Mouse (Mus musculus) adrenal gland, adult 2 months (tissue): ENCODE data around the gene Phkg1. TPM values are rescaled to one million over a fixed set of nuclear protein-coding genes. Genes with fewer than 3 reads are reported as not detected.
"Not testable (repeated sequence)": the region's sequence is repeated elsewhere in the genome, so short reads cannot be mapped to it uniquely, and the experiment has no call there.

ENCODE experiments used
- DNase-seq: peaks from one replicate; pipeline ENCODE4 v3.0.0; 2021
- polyA plus RNA-seq: library from polyadenylated mRNA; depleted of rRNA; stranded (reverse); fragments of >200 nt; gene quantifications from 2 replicates; pipeline ENCODE4 v1.2.3, GENCODE M21; 2012
- total RNA-seq, 2 experiments: library from RNA; stranded (reverse); gene quantifications; 2 replicates each; pipeline ENCODE4 v1.2.3; 2021

Gene Phkg1
- total and polyA plus RNA-seq, 3 experiments, result 1.2 to 3.9 (median 1.4) TPM

DNA sequence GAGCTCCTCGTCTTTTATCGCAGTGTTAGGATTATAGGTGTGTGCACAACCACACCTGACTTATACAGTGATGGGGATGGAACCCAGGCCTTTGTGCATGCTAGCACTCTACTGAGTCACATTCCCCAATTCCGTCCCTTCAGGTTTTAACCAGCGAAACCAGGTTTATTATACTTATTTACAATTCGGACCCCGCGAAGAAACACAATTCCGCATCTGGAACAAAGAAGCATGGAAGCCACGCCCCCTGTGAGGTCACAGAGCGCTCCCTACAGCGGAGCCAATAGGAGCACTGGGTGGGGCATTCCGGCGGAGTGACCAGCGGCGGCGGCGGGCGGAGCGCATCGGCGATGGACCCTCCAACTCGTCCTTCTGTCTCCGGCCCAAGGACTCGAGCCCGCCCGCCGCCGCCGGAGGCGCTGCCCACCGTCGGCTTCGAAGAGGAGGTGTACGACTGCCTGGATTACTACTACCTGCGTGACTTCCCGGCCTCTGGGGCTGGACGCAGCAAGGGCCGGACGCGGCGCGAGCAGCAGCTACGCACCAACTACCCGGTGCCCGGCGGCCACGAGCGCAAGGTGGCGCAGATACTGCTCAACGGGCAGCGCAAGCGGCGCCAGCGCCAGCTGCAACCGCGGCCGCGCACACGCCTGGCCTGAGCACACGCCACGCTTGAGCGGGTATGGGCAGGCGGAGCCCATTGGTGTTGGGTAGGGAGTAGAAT lies 10.1 kb upstream of the Phkg1 start, which contains the start of gene Nupr1l:
Gene Nupr1l (plus strand): TSS at position 299 of the 724 bp plus-strand sequence.
- DNase-seq, result peak; percentile 94

DNA sequence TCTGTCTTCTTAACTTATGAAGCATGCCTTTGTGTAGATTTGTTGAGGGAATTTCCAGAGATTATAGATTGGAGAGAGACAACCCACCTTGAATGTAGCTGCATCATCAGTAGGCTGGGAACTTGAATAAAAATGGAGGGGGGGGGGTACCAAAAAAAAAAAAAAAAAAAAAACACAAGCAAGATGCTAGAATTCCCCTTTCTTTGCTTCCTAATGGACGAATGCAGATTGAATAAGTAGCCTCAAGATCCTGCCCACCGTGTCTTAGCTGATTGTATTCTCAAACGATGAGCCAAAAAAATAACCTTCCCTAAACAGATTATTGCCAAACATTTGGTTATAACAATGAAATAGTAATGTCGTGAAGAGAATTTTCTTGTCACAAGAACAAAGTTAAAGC lies 9.4 kb upstream of the Phkg1 start:
- no peak for DNase-seq

DNA sequence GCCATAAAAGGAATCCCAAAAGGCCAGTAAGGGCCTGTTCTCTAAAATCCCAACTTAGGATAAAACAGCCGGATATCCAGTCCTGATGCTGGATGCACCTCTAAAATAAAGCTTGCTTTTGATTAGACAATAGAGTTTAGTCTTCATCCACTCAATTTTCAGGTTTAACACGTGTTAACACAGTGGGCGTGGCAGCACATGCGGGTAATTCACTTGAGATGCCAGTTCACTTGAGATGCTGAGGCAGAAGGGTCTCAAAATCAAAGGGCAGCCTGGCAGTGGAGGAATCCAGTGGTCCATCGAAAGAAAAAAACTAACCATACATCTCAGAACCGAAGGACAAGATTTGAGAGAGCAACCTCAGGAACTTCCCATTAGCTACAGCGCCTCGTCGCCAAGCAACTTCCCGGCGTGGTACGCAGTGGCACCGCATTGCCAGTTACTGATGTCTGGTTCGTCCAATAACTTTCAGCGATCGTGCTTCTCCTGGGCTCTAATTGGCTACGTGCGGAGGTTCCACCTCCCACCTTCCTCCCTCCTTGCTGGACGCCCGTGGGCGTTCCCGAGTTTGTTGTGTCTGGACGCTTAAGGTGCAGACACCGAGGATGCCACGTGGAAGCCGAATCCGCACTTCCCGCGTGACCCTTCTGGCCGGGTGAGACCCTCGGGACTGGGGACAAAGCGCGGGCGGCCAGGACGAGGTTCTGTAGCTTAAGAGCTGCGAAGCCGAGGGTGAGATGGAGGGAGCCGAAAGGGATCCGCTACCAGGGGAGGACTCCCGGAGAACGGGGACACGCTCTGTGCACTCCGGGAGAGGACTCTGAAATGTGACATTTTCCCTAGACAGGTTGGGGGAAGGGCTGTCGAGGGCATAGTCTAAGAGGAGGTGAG lies 2.9 kb downstream of the Phkg1 start, which contains the start of gene Zbed5:
Gene Zbed5 (plus strand): TSS at position 526 of the 891 bp plus-strand sequence.
- peak; percentile 92 for DNase-seq

DNA sequence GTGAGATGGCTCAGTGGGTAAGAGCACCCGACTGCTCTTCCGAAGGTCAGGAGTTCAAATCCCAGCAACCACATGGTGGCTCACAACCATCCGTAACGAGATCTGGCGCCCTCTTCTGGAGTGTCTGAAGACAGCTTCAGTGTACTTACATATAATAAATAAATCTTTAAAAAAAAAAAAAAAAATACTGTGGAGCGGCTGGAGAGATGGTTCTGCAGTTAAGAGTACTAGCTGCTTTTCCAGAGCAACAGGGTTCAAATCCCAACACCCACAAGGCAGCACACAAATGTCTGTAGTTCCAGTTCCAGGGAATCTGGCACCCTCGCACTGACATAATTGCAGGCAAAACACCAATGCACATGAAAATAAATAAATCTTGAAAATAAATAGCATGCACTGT lies 8.0 kb downstream of the Phkg1 start:
- not testable (repeated sequence) for DNase-seq

DNA sequence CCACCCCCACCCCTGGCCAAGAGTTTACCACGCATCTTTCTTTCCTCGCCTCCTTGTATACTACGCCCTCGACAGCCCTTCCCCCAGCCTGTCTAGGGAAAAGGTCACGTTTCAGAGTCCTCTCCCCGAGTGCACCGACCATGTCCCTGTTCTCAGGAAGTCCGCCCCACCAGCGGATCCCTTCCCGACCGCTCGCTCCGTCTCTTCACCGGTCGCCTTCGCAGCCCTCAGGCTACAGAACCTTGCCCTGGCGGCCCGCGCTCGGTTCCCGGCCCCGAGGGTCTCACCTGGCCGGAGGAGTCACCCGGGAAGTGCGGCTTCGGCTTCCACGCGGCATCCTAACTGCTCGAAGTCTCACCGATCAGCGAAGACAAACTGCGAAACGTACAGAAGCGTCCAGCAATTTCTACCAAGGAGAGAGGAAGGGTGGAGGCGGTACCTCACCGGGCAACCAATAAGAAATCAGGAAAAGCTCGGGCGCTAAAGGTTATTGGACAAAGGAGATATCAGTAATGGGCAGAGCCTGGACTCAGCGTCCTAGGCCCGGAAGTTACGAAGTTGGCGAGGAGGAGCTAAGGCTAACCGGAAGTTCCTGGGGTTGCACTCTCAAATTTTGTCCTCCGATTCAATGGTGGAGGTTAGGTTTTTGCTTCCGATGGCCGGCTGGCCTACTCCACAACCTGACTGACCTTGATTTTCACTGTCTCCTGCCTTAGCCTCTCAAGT lies 11.3 kb downstream of the Phkg1 start, which contains the start of gene Chchd2:
Gene Chchd2 (minus strand): TSS at position 560 of the 726 bp plus-strand sequence.
- DNase-seq, result peak; percentile 96

DNA sequence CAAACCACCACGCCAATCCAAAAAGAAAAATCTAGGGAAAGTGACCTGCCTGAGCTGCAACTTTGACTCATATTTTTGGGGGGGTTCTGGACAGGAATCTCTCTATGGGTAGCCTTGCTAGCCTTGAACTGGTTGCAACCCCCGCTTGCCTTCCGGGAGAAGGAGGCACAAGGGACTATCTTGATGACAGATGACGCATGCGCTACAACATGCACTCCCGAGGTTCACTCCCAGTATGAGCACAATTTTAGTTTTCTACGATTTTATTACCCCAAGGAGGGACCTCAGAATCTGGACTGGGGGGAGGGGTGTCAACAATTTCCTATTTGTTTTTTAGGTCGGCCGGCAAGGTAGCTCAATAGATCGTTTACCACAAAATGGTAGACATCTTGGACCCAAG lies 12.1 kb downstream of the Phkg1 start:
- peak; percentile 69 for DNase-seq

DNA sequence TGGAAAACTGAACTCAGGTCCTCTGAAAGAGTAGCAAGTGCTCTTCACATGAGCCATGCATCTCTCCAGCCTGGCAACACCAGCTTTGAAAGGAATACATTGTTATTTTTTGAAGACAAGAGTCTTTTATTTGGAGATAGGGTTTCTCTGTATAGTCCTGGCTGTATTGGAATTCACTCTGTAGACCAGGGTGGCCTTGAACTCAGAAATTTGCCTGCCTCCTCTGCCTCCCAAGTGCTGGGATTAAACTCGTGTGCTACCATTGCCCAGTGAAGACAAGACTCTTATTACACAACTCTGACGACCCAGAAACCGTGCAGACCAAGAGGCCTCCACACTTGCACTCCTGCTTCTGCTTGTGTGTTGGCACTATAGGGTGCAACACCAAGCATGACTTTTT lies 18.5 kb downstream of the Phkg1 start:
- no peak for DNase-seq

DNA sequence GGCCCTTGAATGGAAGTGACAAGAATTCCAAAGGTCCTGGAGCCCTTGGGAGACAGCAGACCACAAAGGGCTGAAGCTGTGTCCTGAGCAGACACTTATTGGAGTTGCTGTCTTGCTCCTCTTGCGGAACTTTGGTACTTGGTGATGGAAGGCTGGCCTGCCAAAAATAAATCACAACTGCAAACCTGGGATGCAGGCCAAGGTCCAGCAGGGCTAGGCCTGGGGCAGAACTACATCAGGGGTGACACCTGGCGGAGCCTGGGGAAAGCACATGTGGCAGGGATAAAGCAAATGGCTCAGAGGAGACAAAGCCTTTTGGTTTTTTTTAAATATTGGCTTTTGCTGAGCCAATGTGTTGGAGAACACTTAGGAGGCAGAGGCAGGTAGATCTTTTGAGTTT lies 19.4 kb downstream of the Phkg1 start:
- DNase-seq, result peak; percentile 92

DNA sequence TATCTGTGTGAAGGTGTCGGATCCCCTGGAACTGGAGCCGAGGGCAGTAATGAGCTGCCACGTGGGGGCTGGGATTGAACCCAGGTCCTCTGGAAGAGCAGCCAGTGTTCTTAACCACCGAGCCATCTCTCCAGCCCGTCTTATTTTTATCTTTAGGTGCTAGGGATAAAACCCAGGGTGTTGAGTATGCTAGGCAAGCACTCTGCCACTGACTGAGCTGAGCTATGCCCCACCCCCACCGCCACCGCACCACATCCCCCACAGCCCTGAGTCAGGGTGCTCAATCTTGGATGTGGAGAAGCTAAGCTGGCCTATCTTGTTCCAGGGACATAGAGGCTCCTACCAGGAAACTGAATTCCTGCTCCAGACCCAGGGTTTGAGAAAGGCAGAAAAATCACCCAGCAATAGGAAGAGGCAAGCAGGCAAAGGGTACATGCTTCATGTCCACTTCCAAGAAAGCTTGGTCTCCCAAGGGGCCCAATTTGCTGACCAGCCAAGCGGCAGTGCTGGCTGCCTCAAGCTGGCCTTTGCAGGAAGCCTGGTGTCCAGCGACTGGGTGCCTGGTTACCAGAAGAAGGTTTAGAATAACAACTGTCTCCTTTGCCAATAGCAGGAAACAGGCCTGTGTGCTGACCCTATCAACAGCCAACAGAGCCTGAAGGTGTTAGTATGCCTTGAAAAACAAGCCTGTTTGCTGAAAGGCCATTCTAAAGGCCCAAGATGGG lies 20.5 kb downstream of the Phkg1 start:
- DNase-seq, result peak; percentile 44

DNA sequence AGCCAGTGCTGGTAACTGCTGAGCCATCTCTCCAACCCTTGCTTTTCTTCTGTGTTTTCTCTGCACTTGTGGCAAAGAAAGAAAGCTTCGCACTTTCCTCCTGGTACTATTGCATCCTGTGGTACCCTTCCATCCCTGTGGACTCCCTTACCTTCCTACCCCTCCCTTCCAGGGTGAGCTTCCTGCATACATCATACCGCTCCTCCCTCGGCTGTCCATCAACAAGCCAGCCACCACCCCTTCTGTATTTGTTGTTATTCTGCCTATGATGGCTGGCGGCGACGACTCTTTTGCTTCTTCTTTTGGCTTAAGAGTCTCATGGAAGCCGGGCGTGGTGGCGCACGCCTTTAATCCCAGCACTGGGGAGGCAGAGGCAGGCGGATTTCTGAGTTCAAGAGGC lies 23.3 kb downstream of the Phkg1 start:
- DNase-seq, result no peak

DNA sequence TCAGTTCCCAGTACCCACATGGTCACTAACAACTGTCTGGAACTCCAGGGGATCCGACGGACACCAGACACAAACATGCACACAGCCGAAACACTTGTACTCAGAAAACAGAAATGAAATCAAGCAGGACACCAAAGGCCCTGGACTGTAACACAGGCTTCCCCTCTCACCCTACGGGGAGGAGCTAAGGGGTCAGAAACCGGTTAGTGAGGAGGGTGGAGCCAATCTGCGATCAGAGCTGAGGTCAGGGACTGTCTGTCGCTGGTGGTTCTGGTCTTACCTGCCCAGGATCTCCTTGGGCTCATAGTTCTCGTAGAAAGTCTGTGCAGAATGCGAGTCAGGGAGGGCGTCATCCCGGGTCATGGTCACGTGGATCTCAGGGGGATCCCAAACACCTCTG lies 24.4 kb downstream of the Phkg1 start:
- no peak for DNase-seq

DNA sequence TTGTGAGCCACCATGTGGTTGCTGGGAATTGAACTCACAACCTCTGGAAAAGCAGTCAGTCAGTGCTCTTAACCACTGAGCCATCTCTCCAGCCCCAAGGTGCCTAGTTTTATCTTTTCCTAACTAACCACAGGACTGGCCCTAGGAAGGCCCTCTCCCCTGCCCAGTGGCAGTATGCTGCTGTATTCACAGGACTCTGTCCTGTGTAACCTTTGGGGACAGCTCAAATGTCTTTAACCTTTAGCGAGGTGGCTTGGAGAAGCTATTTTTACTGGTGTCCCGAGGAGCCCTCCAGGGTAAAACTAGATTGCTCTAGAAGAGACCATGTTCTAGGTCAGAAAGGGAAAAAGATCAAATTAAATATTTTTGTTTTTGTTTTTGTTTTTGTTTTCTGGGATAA lies 27.1 kb downstream of the Phkg1 start:
- no peak for DNase-seq

DNA sequence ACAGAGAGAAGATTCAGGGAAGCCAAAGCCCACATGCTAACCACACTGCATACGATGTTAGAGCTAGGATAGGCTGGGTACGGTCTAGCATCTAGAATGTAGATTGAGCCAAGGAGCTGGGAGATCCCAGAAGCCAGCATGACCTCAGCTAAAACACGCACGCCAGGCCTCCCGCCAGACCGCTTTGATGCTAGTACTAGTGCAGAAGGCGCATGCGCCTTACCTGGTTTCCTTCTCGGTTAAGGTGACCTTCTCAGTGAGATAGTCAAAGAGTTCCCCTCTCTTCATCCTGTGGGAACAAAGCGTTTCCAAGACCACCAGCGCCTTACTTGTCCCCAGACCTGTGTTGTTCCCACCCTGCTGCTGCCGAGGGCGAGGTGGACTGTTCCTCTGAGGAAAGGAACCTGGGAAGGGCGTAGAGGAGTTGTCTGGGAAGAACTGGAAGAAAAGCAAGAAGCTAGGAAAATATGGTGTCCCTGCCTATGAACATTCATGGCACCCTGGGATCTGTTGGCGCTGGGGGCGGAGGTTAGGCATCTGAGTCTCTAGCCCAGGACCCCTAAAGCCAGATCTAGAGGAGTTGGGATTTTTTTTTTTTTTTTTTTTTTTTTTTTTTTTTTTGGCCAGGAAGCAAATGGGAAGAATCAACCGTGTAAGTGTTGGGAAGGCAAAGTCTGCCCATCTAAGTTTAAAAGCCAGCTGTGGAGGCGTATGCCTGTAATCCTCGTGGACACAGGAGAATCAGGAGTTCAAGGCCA lies 28.9 kb downstream of the Phkg1 start:
- no peak for DNase-seq

DNA sequence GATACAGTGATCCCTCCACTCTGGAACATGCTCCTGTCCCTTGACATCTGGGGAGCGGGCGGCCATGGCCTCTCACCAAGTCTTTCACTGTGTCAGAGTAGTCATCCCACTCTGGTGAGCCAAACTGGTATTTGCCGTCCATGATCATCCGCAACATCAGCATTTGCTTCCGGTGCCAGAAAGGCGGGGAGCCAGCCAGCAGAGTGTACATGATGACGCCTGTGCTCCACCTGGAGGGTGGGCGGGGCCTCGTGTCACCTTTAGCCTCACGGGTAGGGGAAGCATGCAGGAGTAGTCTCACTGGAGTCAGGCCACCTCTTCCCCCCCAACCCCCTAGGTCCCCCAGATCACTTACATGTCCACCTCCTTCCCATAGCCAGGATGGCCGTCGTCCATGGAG lies 32.5 kb downstream of the Phkg1 start:
- no peak for DNase-seq

DNA sequence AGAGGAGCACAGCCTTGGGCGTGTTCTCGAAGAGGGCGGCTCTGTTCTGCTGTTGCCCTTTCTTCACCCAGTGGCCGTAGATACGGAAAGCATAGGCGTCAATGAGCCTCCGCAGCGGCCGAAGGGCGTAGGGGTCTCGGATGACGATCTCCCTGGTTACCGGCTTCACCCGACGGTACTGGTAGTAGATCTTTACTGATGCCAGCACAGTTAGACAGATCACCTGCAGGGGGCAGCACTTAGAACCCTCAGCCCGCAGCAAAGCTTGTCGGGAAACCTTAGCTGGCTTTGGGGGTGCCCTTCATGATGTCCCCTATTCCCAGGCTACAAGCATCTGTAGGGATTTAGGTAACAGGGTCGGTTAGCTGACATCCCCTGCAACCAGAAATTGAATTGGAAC lies 33.9 kb downstream of the Phkg1 start:
- peak; percentile 54 for DNase-seq

DNA sequence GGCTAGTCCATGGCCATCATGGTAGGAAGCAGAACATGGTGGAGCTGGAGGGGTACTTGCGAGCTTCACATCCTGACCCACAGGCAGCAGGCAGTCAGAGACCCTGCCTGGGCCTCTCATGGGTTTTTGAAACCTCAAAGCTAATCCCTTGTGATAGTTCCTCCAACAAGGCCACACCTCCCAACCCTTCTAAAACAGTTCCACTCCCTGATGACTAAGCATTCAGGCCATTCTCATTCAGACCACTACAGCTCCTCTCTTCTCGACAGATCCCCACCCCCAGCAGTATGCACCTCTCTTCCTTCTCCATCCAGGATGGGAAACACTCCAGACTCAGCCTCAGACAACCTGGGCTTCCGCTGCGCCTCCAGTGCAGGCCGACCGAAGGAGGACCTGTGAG lies 36.0 kb downstream of the Phkg1 start:
- DNase-seq, result no peak

DNA sequence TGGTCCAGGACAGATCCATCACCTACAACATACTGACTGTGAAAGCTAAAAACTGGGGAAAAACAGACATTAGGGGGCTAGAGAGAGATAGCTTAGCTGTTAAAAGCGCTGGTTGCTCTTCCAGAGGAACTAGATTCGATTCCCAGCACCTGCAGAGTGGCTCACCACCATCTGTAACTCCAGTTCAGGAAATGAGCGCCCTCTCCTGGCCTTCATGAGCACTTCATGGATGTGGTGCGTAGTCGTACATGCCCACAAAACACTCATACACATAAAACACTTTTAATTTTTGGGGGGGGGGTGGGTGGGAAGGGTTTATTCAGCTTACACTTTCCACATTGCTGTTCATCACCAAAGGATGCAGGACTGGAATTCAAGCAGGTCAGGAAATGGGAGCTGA lies 41.9 kb downstream of the Phkg1 start:
- no peak for DNase-seq

DNA sequence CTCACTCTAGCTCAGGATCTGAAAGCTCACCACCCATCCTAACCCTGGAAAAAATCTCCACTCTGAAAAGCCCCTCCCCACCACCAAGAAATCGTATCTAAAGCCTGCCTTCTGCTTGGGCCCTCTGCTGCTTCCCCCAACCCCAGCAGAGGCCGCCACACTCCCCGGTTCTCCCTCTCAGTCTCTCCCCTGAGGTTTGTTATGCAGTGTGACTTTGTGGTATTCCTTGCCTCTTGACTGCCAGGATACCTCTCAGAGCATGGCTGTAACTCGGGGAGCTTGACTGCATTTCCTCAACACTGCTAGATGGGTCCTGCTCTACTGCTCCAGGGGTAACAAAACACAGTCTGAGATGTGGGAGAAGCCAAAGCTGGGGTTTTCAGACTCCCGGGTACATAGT lies 43.2 kb downstream of the Phkg1 start:
- DNase-seq, result no peak

DNA sequence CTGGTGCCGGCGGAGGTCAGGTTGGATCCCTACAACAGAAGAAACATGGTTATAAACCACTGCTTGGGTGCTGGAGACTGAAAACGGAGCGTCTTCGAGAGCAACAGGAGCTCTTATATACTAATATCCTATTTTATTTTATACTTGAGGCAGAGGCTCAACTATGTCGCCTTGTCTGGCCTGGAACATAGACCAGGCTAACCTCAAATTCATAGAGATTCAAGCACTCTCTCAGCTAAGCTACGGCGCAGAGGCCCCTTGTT lies 50.9 kb downstream of the Phkg1 start:
- DNase-seq, result no peak

DNA sequence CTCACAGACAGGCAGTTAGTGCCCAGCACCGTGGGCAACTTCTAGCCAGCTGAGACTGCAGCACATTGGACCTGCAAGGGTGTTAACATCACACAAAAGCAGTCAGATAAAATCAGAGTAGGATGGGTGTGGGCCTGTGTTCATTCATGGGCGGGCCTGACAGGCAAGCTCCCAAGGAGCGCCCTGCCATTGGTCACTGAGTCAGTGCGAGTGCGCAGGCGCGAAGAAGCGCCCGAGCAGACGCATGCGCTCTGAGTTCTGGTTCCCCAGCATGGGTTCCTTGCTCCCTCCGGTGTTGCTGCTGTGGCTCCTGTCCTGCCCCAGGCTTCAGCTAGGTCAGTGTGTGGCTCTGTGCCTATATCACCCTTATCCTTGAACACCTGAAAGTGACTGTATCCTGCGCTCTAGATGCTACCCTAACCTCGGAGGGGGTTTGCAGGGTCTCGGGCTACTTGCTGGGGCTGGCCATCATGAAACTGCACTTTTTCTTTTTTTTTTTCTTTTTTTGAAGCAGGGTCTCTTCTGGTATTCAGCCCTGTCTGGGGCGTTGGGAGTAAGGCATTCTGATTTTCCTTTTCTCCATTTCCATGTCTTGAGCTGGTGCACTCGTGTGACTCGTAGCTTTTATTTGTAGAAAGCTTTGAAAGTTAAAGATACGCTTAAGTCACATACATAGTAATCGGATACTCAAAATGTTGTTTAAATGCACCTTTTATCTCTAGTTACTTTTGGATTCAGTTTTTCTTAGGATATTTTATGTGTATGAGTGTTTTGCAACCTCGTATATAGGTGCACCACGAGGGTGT lies 51.4 kb downstream of the Phkg1 start, which contains the start of gene Sumf2:
Gene Sumf2 (plus strand): TSS at position 235 of the 806 bp plus-strand sequence.
- peak; percentile 97 for DNase-seq
